Mouse (Mus musculus): ENCODE measurements at regions not wholly inside any gene's neighbourhood (a gene's known extent, or its start where the extent isn't known, plus 50 kb on each side); places are given as distances from the start of the nearest gene placed in this dataset.

- peaks cover 10% of the 10 kb centered on the region for H3K4me1 ChIP-seq (ENCODE audit: control insufficient read depth, insufficient read depth, low read length)
- no peak for TF ChIP-seq POLR2A (IDR thresholded peaks at IDR 0.05; ENCODE audit: low read depth, low read length)
- no peak for TF ChIP-seq CTCF (IDR thresholded peaks at IDR 0.05; ENCODE audit: borderline replicate concordance, insufficient read depth, low read length)
- no peak overlapping the region for H3K4me3 ChIP-seq (ENCODE audit: insufficient read depth, low read length)
- H3K27ac ChIP-seq (ENCODE audit: insufficient read depth, low read length): no peak overlapping the region
Observed at GRCm38 (mm10) chr2:72612221-72612620, 136.3 kb downstream of the Cdca7 start.

GRCm38 (mm10) chr2:72614256-72614655 lies 138.3 kb downstream of the Cdca7 start:
- no peak overlapping the region for H3K4me3 ChIP-seq (ENCODE audit: insufficient read depth, low read length)
- no peak overlapping the region for H3K27ac ChIP-seq (ENCODE audit: insufficient read depth, low read length)
- no peak for TF ChIP-seq CTCF (IDR thresholded peaks at IDR 0.05; ENCODE audit: borderline replicate concordance, insufficient read depth, low read length)
- no peak for TF ChIP-seq POLR2A (IDR thresholded peaks at IDR 0.05; ENCODE audit: low read depth, low read length)
- peaks cover 10% of the 10 kb centered on the region for H3K4me1 ChIP-seq (ENCODE audit: control insufficient read depth, insufficient read depth, low read length)

GRCm38 (mm10) chr2:72615869-72616268 lies 139.9 kb downstream of the Cdca7 start:
- peaks cover 3% of the 10 kb centered on the region for H3K4me1 ChIP-seq (ENCODE audit: control insufficient read depth, insufficient read depth, low read length)
- H3K4me3 ChIP-seq (ENCODE audit: insufficient read depth, low read length): no peak overlapping the region
- H3K27ac ChIP-seq (ENCODE audit: insufficient read depth, low read length): no peak overlapping the region
- TF ChIP-seq POLR2A (IDR thresholded peaks at IDR 0.05; ENCODE audit: low read depth, low read length) (no peak), CTCF (IDR thresholded peaks at IDR 0.05; ENCODE audit: borderline replicate concordance, insufficient read depth, low read length) (no peak)

GRCm38 (mm10) chr2:72616412-72616811 lies 140.5 kb downstream of the Cdca7 start:
- H3K27ac ChIP-seq (ENCODE audit: insufficient read depth, low read length): no peak overlapping the region
- TF ChIP-seq CTCF (IDR thresholded peaks at IDR 0.05; ENCODE audit: borderline replicate concordance, insufficient read depth, low read length): no peak
- TF ChIP-seq POLR2A (IDR thresholded peaks at IDR 0.05; ENCODE audit: low read depth, low read length): no peak
- no peak overlapping the region for H3K4me3 ChIP-seq (ENCODE audit: insufficient read depth, low read length)
- peaks cover 3% of the 10 kb centered on the region for H3K4me1 ChIP-seq (ENCODE audit: control insufficient read depth, insufficient read depth, low read length)

- Histone ChIP-seq H3K4me1 (ENCODE audit: control insufficient read depth, insufficient read depth, low read length) (no peaks in the 10 kb centered on the region), H3K4me3 (ENCODE audit: insufficient read depth, low read length) (no peak overlapping the region), H3K27ac (ENCODE audit: insufficient read depth, low read length) (no peak overlapping the region)
- no peak for TF ChIP-seq CTCF (IDR thresholded peaks at IDR 0.05; ENCODE audit: borderline replicate concordance, insufficient read depth, low read length)
- TF ChIP-seq POLR2A (IDR thresholded peaks at IDR 0.05; ENCODE audit: low read depth, low read length): no peak
Observed at GRCm38 (mm10) chr2:72619446-72619845, 143.5 kb downstream of the Cdca7 start.

- TF ChIP-seq POLR2A (IDR thresholded peaks at IDR 0.05; ENCODE audit: low read depth, low read length) (no peak), CTCF (IDR thresholded peaks at IDR 0.05; ENCODE audit: borderline replicate concordance, insufficient read depth, low read length) (no peak)
- Histone ChIP-seq H3K4me1 (ENCODE audit: control insufficient read depth, insufficient read depth, low read length) (no peaks in the 10 kb centered on the region), H3K4me3 (ENCODE audit: insufficient read depth, low read length) (no peak overlapping the region), H3K27ac (ENCODE audit: insufficient read depth, low read length) (no peak overlapping the region)
Observed at GRCm38 (mm10) chr2:72620182-72620652, 144.3 kb downstream of the Cdca7 start.

- H3K4me1 ChIP-seq (ENCODE audit: control insufficient read depth, insufficient read depth, low read length): peaks cover 3% of the 10 kb centered on the region
- TF ChIP-seq POLR2A (IDR thresholded peaks at IDR 0.05; ENCODE audit: low read depth, low read length) (no peak), CTCF (IDR thresholded peaks at IDR 0.05; ENCODE audit: borderline replicate concordance, insufficient read depth, low read length) (no peak)
- H3K27ac ChIP-seq (ENCODE audit: insufficient read depth, low read length): 0 out of 2 replicates have a peak overlapping the region, but pooled peaks have one; percentile 4
- H3K4me3 ChIP-seq (ENCODE audit: insufficient read depth, low read length): no peak overlapping the region
Observed at GRCm38 (mm10) chr2:72627915-72628314, 152.0 kb downstream of the Cdca7 start.

- TF ChIP-seq CTCF (IDR thresholded peaks at IDR 0.05; ENCODE audit: borderline replicate concordance, insufficient read depth, low read length) (no peak), POLR2A (IDR thresholded peaks at IDR 0.05; ENCODE audit: low read depth, low read length) (no peak)
- H3K4me1 ChIP-seq (ENCODE audit: control insufficient read depth, insufficient read depth, low read length): peaks cover 3% of the 10 kb centered on the region
- peak overlapping the region; percentile 81 for H3K27ac ChIP-seq (ENCODE audit: insufficient read depth, low read length)
- H3K4me3 ChIP-seq (ENCODE audit: insufficient read depth, low read length): no peak overlapping the region
Observed at GRCm38 (mm10) chr2:72628626-72629470, 152.9 kb downstream of the Cdca7 start.

- no peak overlapping the region for H3K4me3 ChIP-seq (ENCODE audit: insufficient read depth, low read length)
- no peak overlapping the region for H3K27ac ChIP-seq (ENCODE audit: insufficient read depth, low read length)
- TF ChIP-seq CTCF (IDR thresholded peaks at IDR 0.05; ENCODE audit: borderline replicate concordance, insufficient read depth, low read length) (no peak), POLR2A (IDR thresholded peaks at IDR 0.05; ENCODE audit: low read depth, low read length) (no peak)
- H3K4me1 ChIP-seq (ENCODE audit: control insufficient read depth, insufficient read depth, low read length): peaks cover 3% of the 10 kb centered on the region
Observed at GRCm38 (mm10) chr2:72629691-72630461, 153.9 kb downstream of the Cdca7 start.

Data from embryonic fibroblast, embryonic 13.5 days (primary cell).